Mouse (Mus musculus) megakaryocyte-erythroid progenitor cell, adult 5-6 weeks (primary cell): ENCODE measurements around the gene Zfp967. TPM values are rescaled to one million over a fixed set of nuclear protein-coding genes. Genes with fewer than 3 reads are reported as not detected.
"Not testable (repeated sequence)": the region's sequence is repeated elsewhere in the genome, so short reads cannot be mapped to it uniquely, and the experiment has no call there.

Experiments
- ATAC-seq: replicated peaks from 2 replicates; pipeline ENCODE4 v1.8.0; 2016; ENCODE audit warnings: mild to moderate bottlenecking, inconsistent platforms; ENCODE audit not compliant: severe bottlenecking, poor library complexity, low FRiP score, low TSS enrichment
- total RNA-seq, 2 experiments: library from RNA; stranded (forward) in 1 of 2; stranded (reverse) in 1 of 2; fragments of 200-1000, 215-1000 nt in 1 of 2; fragments of >200 nt in 1 of 2; fragmentation: Nextera tagmentation in 1 of 2; gene quantifications; 2 replicates each; pipeline ENCODE4 v1.2.3; 2014 to 2017

Gene Zfp967
- total RNA-seq (2014; fragmentation: Nextera tagmentation) (not detected in 2 replicates), total RNA-seq (2017) (not detected in 2 replicates)

DNA sequence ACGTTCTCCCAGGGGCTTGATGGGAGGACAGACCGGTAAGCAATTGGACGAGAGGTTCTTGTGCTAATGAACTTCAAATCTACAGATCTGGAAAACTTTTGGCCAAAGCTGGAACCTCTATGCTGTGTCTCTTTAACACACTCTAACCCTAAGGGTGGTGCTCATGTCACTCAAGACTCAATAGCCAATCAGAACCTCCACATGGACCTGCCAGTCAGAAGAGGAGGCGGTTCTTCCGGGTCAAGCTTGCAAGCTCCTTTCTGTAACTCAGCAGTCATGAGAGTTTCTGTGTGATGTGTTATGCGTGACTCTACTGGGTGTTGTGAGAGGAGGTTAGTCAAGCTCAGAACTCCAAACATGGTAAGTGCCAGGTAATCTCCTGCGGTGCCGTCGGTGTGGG lies at the start of gene Zfp967:
Gene Zfp967, plus strand, starts transcription at position 301 of the 400 bp plus-strand sequence.
- not testable (repeated sequence) for ATAC-seq

DNA sequence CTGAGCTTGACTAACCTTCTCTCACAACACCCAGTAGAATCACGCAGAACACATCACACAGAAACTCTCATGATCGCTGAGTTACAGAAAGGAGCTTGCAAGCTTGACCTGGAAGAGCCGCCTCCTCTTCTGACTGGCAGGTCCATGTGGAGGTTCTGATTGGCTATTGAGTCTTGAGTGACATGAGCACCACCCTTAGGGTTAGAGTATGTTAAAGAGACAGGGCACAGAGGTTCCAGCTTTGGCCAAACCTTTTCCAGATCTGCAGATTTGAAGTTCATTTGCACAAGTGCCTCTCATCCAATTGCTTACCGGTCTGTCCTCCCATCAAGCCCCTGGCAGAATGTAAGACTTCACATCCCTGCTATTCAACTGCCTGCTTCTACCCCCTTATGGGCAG lies 34.2 kb upstream of the Zfp967 start, which contains the start of gene Gm14434:
Gene Gm14434, minus strand, starts transcription at position 101 of the 400 bp plus-strand sequence.
- not testable (repeated sequence) for ATAC-seq

Other genes starting within 250 kb of the Zfp967 start
- not detected in 2 replicates for gene Gm11009, start 201.6 kb upstream of the Zfp967 start, total RNA-seq (2014; fragmentation: Nextera tagmentation)
- gene Gm11009, start 201.6 kb upstream of the Zfp967 start, total RNA-seq (2017) = not detected in 2 replicates
- 3.8 TPM in 1 of 2 replicates, not detected in the other for gene Gm14435, start 97.5 kb upstream of the Zfp967 start, total RNA-seq (2014; fragmentation: Nextera tagmentation)
- not detected in 2 replicates for gene Gm14435, start 97.5 kb upstream of the Zfp967 start, total RNA-seq (2017)
- not detected in 2 replicates for gene Gm14434, start 34.3 kb upstream of the Zfp967 start, total RNA-seq (2014; fragmentation: Nextera tagmentation)
- gene Gm14434, start 34.3 kb upstream of the Zfp967 start, total RNA-seq (2017) = 14.5 and 15.6 TPM in 2 replicates
- gene Gm14308, start 115.3 kb downstream of the Zfp967 start, total RNA-seq (2014; fragmentation: Nextera tagmentation) = 0.99 and 39.1 TPM in 2 replicates
- 7.2 TPM in 1 of 2 replicates, not detected in the other for gene Gm14308, start 115.3 kb downstream of the Zfp967 start, total RNA-seq (2017)
- 28.4 and 29.5 TPM in 2 replicates for gene Zfp973, start 149.5 kb downstream of the Zfp967 start, total RNA-seq (2014; fragmentation: Nextera tagmentation)
- 4.6 and 12.6 TPM in 2 replicates for gene Zfp973, start 149.5 kb downstream of the Zfp967 start, total RNA-seq (2017)
- gene Gm14305, start 187.3 kb downstream of the Zfp967 start, total RNA-seq (2014; fragmentation: Nextera tagmentation) = 8.7 and 14.1 TPM in 2 replicates
- 15.5 and 29.3 TPM in 2 replicates for gene Gm14305, start 187.3 kb downstream of the Zfp967 start, total RNA-seq (2017)